Mouse (Mus musculus): ENCODE results near the gene Ttc7. TPM values are rescaled to one million over a fixed set of nuclear protein-coding genes. Genes with fewer than 3 reads are reported as not detected.

Ttc7 gene
- total RNA-seq, 2 experiments from 2014 or later: 4.9 to 5.4 TPM

DNA sequence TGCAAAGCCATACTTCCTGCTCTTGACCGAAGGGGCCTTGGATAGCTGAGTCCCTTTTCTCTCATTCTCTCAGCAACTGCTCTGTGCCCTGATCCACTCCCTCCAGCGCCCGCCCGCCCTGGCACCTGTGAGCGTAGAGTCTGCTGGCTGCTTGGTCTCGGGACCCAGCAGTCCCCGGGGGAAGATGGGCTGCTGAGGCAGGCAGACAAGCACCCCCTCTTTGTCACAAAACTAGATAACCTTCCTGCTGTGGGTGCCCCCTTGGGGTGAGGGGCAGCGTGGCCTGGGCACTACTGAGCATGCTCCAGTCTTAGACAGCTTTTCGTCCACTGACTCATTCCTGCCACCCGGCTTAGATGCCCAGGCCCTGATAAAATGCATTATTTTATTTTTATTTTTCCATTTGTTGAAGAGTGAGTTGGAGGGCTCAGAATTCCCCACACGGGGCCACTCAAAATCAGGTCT is 96.5 kb downstream of the Ttc7 start:
- intact Hi-C loops (cut with DNase I): loop anchor here (5.0 kb wide), 2 partner anchors 43 to 47 kb away; no protein-coding TSS in a partner anchor
- no peak for DNase-seq

DNA sequence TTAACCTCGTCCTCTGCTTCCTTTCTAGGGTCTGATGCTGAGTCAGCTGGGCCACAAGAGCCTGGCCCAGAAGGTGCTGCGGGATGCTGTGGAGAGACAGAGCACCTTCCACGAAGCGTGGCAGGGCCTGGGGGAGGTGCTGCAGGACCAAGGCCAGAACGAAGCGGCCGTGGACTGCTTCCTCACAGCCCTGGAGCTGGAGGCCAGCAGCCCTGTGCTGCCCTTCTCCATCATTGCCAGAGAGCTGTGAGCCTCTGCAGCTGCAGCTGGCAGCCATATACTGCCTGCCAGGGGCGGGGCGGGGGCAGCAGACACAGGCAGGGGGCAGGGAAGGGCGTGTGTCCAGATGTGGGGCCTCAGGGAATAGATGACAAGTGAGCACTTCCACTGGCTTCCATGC is 97.1 kb downstream of the Ttc7 start:
- intact Hi-C loops (cut with DNase I): loop anchor here (5.0 kb wide), 2 partner anchors 42 to 48 kb away; no protein-coding TSS in a partner anchor
- DNase-seq: peak in 1 of 2 experiments; percentile 48

DNA sequence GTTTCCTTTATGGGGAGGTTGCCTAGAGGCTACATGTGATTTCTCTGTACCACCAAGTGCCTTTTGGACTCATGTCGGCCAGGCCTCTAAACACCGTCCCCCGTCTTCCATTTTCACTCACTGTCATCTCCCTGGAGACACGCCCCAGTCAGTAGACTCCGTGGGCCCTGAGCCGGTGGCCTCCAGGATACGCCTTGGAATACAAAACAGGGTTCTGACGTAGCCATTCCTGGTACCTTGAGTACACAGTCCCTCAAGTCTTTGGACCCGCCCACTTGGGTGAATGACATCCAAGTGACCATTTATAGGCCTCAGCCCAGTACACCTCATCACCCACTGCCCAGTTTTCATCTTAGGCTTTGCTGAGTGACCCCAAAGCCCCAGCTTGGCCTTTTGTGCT is 98.0 kb downstream of the Ttc7 start:
- intact Hi-C loops (cut with DNase I): no loop called here

DNA sequence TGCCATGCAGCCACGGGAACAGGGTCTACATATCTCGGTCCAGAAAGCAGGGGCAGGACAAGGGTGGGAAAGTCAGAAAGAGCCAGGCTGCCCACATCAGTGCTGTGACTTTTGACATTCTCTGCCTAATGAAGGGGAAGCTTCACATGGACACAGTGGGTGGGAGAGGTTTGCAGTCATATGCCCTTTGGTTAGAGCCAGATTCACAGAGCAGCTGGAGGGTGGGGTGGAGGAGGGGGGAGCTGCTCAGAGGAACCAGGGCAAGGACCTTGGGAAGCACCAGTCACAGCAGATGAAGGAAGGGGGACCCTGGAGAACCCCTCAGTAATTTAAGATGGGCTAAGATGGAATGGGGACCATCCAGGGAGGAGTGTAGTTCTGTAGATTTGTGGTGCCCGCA is 103.1 kb downstream of the Ttc7 start:
- DNase-seq: no peak
- intact Hi-C loops (cut with DNase I): no loop called here

More for the DNA sequence above, 98.0 kb downstream of the Ttc7 start:
- no peak for DNase-seq

DNA sequence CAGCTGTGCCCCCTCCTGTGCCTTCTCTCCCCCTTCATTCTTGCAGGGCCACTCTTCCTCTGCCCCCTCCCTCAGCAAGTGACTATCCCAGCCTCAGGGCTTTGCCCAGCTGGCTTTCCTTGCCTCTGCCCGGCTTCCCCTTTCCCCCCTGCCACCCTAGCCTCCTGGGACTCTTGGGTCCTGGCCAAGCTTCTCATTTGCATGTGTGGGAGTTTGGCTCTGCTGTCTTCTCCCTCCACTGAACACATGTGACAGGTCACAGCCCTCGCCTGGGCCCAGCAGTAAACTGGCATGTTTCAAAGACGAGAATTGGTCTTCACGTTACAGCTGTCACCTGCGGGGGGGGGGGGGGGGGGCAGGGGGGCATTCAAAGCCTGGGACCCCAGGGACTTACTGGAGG is 104.4 kb downstream of the Ttc7 start:
- intact Hi-C loops (cut with DNase I): no loop called here
- DNase-seq: peak; percentile 61 to 65

DNA sequence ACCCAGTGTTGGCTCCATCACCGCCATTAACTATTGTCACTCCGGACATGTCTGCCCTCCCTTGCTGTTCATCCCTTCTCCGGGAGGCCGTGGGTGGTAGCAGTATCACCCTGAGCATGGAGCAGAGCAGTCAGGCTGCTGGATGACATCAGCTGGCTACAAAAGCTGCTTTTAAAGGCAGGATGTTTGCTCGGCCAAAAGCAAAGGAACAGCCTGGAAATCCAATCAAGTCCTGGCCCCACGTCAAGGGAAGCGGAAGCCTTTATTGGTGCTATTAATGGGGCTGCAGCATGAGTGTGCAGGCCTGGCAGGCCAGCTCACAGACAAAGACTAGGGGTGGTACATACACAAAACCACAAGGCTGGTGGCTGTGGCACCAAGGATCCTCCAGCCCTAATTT is 108.6 kb downstream of the Ttc7 start:
- DNase-seq: peak; percentile 77 to 80
- intact Hi-C loops (cut with DNase I): loop anchor here (5.0 kb wide), 1 partner anchor 39 kb away; no protein-coding TSS in a partner anchor

DNA sequence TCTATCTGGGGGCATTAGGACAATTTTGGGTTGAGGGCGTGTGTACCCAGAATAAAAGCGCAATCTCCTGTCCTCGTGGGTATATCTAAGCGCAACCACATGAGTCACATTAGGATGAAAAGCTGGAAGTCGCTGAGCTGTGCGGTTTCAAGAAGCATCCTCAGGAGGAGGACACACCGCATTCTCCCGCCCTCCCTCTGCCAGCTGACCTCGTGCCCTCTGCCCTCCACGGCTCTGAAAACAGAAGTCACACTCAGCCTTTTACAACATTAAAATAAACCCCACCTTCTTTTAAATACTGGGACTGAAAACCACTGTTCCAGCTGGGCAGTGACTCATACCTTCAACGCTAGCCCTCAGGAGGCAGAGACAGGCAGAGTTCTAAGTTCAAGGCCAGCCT is 114.4 kb downstream of the Ttc7 start:
- DNase-seq: no peak
- intact Hi-C loops (cut with DNase I): no loop called here

DNA sequence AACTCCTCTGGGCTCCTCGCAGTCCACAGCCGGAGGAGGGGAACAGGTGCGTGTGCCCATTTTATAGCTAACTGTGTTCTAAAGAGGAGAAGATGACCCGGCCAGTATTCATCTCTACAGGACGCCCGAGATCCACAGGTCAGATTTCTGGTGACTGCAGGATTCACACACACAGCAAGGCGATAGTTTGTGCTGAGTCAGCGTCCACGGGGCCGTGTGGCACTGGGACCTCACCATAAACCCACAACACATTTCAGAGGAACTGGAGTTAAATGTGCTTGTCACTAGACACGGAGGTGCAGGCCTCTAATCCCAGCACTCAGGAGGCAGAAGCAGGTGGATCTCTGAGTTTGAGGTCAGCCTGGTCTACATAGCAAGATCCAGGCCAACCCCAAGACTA is 119.8 kb downstream of the Ttc7 start:
- intact Hi-C loops (cut with DNase I): no loop called here

DNA sequence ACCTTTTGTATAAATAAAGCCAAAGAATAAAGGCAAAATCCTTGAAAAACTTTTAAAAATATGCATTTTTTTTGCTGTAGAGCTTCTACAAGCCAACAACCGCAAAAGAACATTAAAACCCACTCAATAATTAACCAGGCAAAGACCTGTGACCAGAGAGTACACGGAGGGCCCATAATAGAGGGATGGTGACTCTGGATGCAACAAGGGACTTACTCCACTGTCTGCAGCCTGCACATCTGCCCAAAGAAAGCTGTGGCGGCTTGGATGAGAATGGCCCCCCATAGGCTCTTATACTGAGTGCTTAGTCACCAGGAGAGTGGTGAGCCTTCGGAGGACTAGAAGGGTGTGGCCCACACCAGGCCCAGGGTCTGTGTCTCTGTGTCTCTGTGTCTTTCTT is 120.8 kb downstream of the Ttc7 start:
- intact Hi-C loops (cut with DNase I): no loop called here
- DNase-seq: no peak

More for the DNA sequence above, 119.8 kb downstream of the Ttc7 start:
- DNase-seq: no peak

DNA sequence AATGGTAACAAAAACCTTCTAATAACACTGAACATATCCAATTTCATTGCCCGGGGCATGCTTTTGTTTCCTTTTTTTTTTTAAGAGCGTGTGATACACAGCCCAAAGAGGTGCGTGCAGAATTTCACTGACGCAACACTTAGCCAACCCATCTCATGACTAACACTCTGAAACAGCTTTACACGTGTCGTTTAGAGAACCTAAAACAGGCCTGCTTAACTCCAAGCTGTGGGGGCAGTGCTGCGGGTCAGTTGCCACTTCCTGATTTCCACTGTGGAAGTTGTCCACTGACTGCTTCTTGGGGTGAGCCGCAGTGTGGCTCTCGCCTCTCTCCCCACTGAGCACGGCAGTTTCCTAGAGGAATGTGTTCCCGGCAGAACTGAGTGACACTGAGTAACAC is 122.9 kb downstream of the Ttc7 start:
- no peak for DNase-seq
- intact Hi-C loops (cut with DNase I): no loop called here

DNA sequence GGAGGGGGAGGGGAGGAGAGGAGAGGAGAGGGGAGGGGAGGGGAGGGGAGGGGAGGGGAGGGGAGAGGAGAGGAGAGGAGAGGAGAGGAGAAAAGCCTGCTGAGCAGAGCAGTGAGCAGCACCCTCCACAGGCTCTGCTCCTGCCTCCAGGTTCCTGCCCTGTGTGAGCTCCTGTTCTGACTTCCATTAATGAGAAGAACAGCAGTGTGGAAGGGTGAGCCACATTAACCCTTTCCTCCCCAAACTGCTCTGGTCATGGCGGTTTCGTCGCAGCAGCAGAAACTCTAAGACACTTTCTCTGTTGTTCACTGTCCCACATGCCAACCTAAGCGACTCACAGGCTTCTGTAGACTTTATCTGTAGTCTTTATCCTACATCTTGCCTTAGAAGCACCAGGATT is 124.0 kb downstream of the Ttc7 start:
- intact Hi-C loops (cut with DNase I): no loop called here
- no peak for DNase-seq

DNA sequence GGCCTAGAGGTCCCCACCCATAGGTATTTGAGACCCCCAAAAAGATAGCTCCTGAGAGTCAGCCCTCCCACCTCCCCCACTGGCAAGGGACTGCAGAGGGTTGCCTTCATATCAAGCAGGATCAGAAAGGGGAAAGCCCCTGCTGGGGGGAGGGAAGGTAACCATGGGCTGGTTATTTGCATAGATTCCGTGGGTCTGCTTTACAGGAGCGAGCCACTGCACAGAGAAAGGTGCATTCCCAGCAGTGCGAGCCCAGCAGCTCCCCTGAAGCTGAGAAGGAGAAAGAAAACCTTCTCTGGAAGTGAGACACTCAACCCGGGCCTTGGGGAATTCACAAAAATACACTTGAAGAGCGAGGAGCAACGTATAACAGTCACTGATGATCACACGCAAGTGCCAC is 135.4 kb downstream of the Ttc7 start:
- no peak for DNase-seq
- intact Hi-C loops (cut with DNase I): no loop called here

DNA sequence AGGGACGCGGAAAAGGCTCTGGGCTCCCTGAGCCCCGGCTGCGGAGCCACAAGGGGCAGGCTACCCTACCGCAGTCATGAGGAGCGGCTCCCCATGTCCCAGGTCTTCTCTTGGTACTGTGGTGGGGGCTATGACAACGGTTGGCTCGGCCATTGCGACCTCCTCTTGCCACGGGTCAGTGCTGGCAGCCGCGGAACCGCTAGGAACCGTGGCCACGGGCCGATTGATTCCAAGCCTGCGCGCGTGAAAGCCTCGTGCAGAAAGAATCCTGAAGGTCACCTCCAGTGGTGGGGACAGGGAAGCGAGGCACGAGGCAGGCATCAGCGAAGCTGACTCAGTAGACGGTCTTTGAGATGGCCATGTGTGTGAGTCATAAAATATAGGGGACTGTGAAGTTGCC is 144.8 kb downstream of the Ttc7 start, which contains the start of gene Stpg4:
Gene Stpg4 (minus strand): TSS at position 231 of the 400 bp plus-strand sequence.
- intact Hi-C loops (cut with DNase I): loop anchor here (5.0 kb wide), 1 partner anchor 110 kb away; no protein-coding TSS in a partner anchor
- DNase-seq: no peak

DNA sequence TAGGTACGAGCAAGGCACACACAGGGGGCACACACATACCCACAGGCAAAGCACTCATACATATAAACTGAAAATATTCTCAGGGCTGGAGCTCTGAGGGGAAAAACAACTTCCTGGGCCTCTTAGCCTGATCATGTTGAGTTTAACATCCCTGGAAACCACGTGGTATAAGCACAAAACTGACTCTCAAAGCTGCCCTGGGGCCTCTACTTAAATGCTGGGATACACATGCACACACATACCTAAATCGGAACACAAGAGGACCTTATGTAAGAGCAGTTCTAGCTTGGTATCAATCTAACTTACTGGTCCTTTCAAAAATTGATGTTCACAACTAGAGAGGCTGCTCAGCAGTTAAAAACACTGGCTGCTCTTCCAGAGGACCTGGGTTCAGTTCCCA is 146.7 kb downstream of the Ttc7 start:
- intact Hi-C loops (cut with DNase I): loop anchor here (5.0 kb wide), 1 partner anchor 112 kb away; no protein-coding TSS in a partner anchor
- DNase-seq: no peak

Other genes with a start within 250 kb of the Ttc7 start
- 10 to 100 TPM; 30.7 to 32.0 TPM for gene Socs5, start 175.2 kb upstream of the Ttc7 start, total RNA-seq (2021)
- 10 to 100 TPM; 41.4 to 43.2 TPM for gene Mcfd2, start 17.0 kb upstream of the Ttc7 start, total RNA-seq (2021)
- not detected for gene Stpg4, start 144.9 kb downstream of the Ttc7 start, total RNA-seq (2021)
- gene Calm2, start 164.0 kb downstream of the Ttc7 start, total RNA-seq (2021): 100 to 1,000 TPM; 247 to 257 TPM

Data from heart, postnatal 10 days (tissue).